Mouse (Mus musculus) heart, embryonic 11.5 days (tissue): ENCODE data around the gene Klk6. TPM values are rescaled to one million over a fixed set of nuclear protein-coding genes. Genes with fewer than 3 reads are reported as not detected.

Experiments used
- ATAC-seq: fragments of 200-750 bp; cut with Nextera tagmentation; replicated peaks from 2 replicates; pipeline ENCODE4 v1.8.0; 2017; ENCODE audit warnings: moderate library complexity; ENCODE audit not compliant: insufficient number of reproducible peaks, low FRiP score, low TSS enrichment
- H3K27ac ChIP-seq: fragments of 300-500 bp; sonication (generic); 2 replicates; pipeline ENCODE4 v1.5.1; 2014; ENCODE audit warnings: mild to moderate bottlenecking, low read depth, low read length
- H3K27me3 ChIP-seq: fragments of 300-500 bp; sonication (generic); 2 replicates; pipeline ENCODE4 v1.6.1; 2014; ENCODE audit warnings: mild to moderate bottlenecking, low read length, mixed read lengths; ENCODE audit not compliant: control insufficient read depth, insufficient read depth
- H3K36me3 ChIP-seq: fragments of 300-500 bp; sonication (generic); 2 replicates; pipeline ENCODE4 v1.6.1; 2014; ENCODE audit warnings: mild to moderate bottlenecking, low read length, moderate library complexity, mixed read lengths; ENCODE audit not compliant: control insufficient read depth, insufficient read depth
- H3K4me1 ChIP-seq: fragments of 300-500 bp; sonication (generic); 2 replicates; pipeline ENCODE4 v1.6.1; 2014; ENCODE audit warnings: low read length; ENCODE audit not compliant: control insufficient read depth, insufficient read depth
- H3K4me2 ChIP-seq: fragments of 300-500 bp; sonication (generic); 2 replicates; pipeline ENCODE4 v1.6.1; 2014; ENCODE audit warnings: mild to moderate bottlenecking, moderate library complexity
- H3K4me3 ChIP-seq: fragments of 300-500 bp; sonication (generic); 2 replicates; pipeline ENCODE4 v1.5.1; 2014; ENCODE audit warnings: low read depth, low read length
- H3K9ac ChIP-seq: fragments of 300-500 bp; sonication (generic); 2 replicates; pipeline ENCODE4 v1.6.1; 2014; ENCODE audit warnings: mild to moderate bottlenecking, low read depth, low read length, moderate library complexity
- H3K9me3 ChIP-seq: fragments of 300-500 bp; sonication (generic); replicated peaks from 2 replicates; pipeline ENCODE4 v1.6.1; 2016; ENCODE audit warnings: low read length; ENCODE audit not compliant: control insufficient read depth
- WGBS: fragments of 180-500 bp; shearing (Covaris S2); extraction: QIAGEN DNeasy Blood & Tissue Kit; methylation state at CpG from one replicate; pipeline ENCODE4 v1.1.7; 2014; ENCODE audit not compliant: insufficient replicate concordance; 5-methylcytosine and 5-hydroxymethylcytosine counted together
- polyA plus RNA-seq: library from polyadenylated mRNA; unstranded; fragments of >200 nt; fragmentation: Nextera tagmentation; extraction: Ambion mirVana; gene quantifications from 2 replicates; pipeline ENCODE4 v1.2.1, GENCODE M21; 2014

Klk6 gene
- polyA plus RNA-seq, 1 experiment from 2014 or later: not detected

GRCm38 (mm10) chr7:43797844-43798462 is 26.3 kb upstream of the Klk6 start:
- Histone ChIP-seq H3K27ac (no peak overlapping the region), H3K27me3 (peaks cover 18% of the 10 kb centered on the region; the same call in 1 of the 2 replicates), H3K4me3 (peak overlapping the region; percentile 52), H3K4me2 (peak overlapping the region; percentile 81), H3K9me3 (no peaks in the 10 kb centered on the region), H3K9ac (no peak overlapping the region), H3K4me1 (0 out of 2 replicates have a peak, but pooled peaks cover 3% of the 10 kb centered on the region), H3K36me3 (no peaks in the 10 kb centered on the region)
- WGBS: 37% methylated on average over 13 of the region's 13 CpGs
- ATAC-seq: 0 out of 2 replicates have a peak, but pooled peaks have one; percentile 31

- ATAC-seq: no peak
- no peak overlapping the region for H3K27ac ChIP-seq
- no peaks in the 10 kb centered on the region for H3K36me3 ChIP-seq
- no peak overlapping the region for H3K4me2 ChIP-seq
- H3K9ac ChIP-seq: no peak overlapping the region
- H3K9me3 ChIP-seq: no peaks in the 10 kb centered on the region
- peaks cover 11% of the 10 kb centered on the region; the same call in 1 of the 2 replicates for H3K27me3 ChIP-seq
- H3K4me1 ChIP-seq: 0 out of 2 replicates have a peak, but pooled peaks cover 3% of the 10 kb centered on the region
- no peak overlapping the region for H3K4me3 ChIP-seq
- 71% methylated on average over 7 of the region's 7 CpGs for WGBS
Measured at GRCm38 (mm10) chr7:43799876-43800275, 24.4 kb upstream of the Klk6 start.

- Histone ChIP-seq H3K4me3 (no peak within 1 kb of the TSS), H3K27ac (no peak within 1 kb of the TSS), H3K4me2 (no peak within 1 kb of the TSS), H3K9me3 (no peaks in the 10 kb centered on the region), H3K27me3 (peaks cover 2% of the 10 kb centered on the region; the same call in 1 of the 2 replicates), H3K4me1 (no peaks in the 10 kb centered on the region), H3K9ac (no peak within 1 kb of the TSS), H3K36me3 (no peaks in the 10 kb centered on the region)
- 43% methylated on average over 5 of the region's 5 CpGs for WGBS
- no peak for ATAC-seq
Measured at GRCm38 (mm10) chr7:43810994-43811393, 13.3 kb upstream of the Klk6 start, which contains the start of gene Klk7. TSS of gene Klk7 (plus strand) at chr7:43811294.

GRCm38 (mm10) chr7:43815211-43815610 is 9.1 kb upstream of the Klk6 start:
- Histone ChIP-seq H3K9me3 (no peaks in the 10 kb centered on the region), H3K27ac (no peak overlapping the region), H3K27me3 (peaks cover 2% of the 10 kb centered on the region; the same call in 1 of the 2 replicates), H3K36me3 (no peaks in the 10 kb centered on the region), H3K4me3 (no peak overlapping the region), H3K9ac (no peak overlapping the region), H3K4me2 (no peak overlapping the region), H3K4me1 (no peaks in the 10 kb centered on the region)
- WGBS: 83% methylated on average over 7 of the region's 7 CpGs
- ATAC-seq: no peak

GRCm38 (mm10) chr7:43816746-43817145 is 7.6 kb upstream of the Klk6 start:
- Histone ChIP-seq H3K4me2 (no peak overlapping the region), H3K9me3 (no peaks in the 10 kb centered on the region), H3K27me3 (no peaks in the 10 kb centered on the region), H3K4me3 (no peak overlapping the region), H3K9ac (no peak overlapping the region), H3K27ac (no peak overlapping the region), H3K36me3 (no peaks in the 10 kb centered on the region), H3K4me1 (no peaks in the 10 kb centered on the region)
- ATAC-seq: no peak

GRCm38 (mm10) chr7:43821581-43821980 is 2.7 kb upstream of the Klk6 start:
- no peaks in the 10 kb centered on the region for H3K9me3 ChIP-seq
- 80% methylated on average over 7 of the region's 7 CpGs for WGBS
- no peak for ATAC-seq
- H3K9ac ChIP-seq: no peak overlapping the region
- no peak overlapping the region for H3K4me2 ChIP-seq
- no peaks in the 10 kb centered on the region for H3K27me3 ChIP-seq
- no peak overlapping the region for H3K4me3 ChIP-seq
- H3K27ac ChIP-seq: no peak overlapping the region
- H3K4me1 ChIP-seq: no peaks in the 10 kb centered on the region
- no peaks in the 10 kb centered on the region for H3K36me3 ChIP-seq

- WGBS: 81% methylated on average over 5 of the region's 5 CpGs
- Histone ChIP-seq H3K4me1 (no peaks in the 10 kb centered on the region), H3K36me3 (no peaks in the 10 kb centered on the region), H3K27me3 (no peaks in the 10 kb centered on the region), H3K4me2 (no peak overlapping the region), H3K4me3 (no peak overlapping the region), H3K9ac (no peak overlapping the region), H3K27ac (no peak overlapping the region), H3K9me3 (no peaks in the 10 kb centered on the region)
- no peak for ATAC-seq
Measured at GRCm38 (mm10) chr7:43826056-43826455, 1.8 kb downstream of the Klk6 start.

GRCm38 (mm10) chr7:43827706-43828105 is 3.4 kb downstream of the Klk6 start:
- H3K9ac ChIP-seq: no peak overlapping the region
- H3K36me3 ChIP-seq: no peaks in the 10 kb centered on the region
- 73% methylated on average over 4 of the region's 4 CpGs for WGBS
- H3K27ac ChIP-seq: no peak overlapping the region
- H3K27me3 ChIP-seq: no peaks in the 10 kb centered on the region
- H3K4me3 ChIP-seq: no peak overlapping the region
- H3K4me2 ChIP-seq: no peak overlapping the region
- no peaks in the 10 kb centered on the region for H3K4me1 ChIP-seq
- no peaks in the 10 kb centered on the region for H3K9me3 ChIP-seq
- ATAC-seq: no peak

GRCm38 (mm10) chr7:43829006-43829405 is 4.7 kb downstream of the Klk6 start:
- H3K9ac ChIP-seq: no peak overlapping the region
- H3K9me3 ChIP-seq: no peaks in the 10 kb centered on the region
- H3K27me3 ChIP-seq: no peaks in the 10 kb centered on the region
- WGBS: 90% methylated on average over 8 of the region's 8 CpGs
- H3K27ac ChIP-seq: no peak overlapping the region
- H3K36me3 ChIP-seq: no peaks in the 10 kb centered on the region
- ATAC-seq: no peak
- H3K4me2 ChIP-seq: no peak overlapping the region
- H3K4me3 ChIP-seq: no peak overlapping the region
- no peaks in the 10 kb centered on the region for H3K4me1 ChIP-seq
